Mouse (Mus musculus): Measurements from ENCODE around the gene Nudt14. TPM values are rescaled to one million over a fixed set of nuclear protein-coding genes. Genes with fewer than 3 reads are reported as not detected.

The Nudt14 gene
- polyA plus RNA-seq (2015; fragmentation: Nextera tagmentation; extraction: Ambion mirVana): 99.1 and 104 TPM in 2 replicates

DNA sequence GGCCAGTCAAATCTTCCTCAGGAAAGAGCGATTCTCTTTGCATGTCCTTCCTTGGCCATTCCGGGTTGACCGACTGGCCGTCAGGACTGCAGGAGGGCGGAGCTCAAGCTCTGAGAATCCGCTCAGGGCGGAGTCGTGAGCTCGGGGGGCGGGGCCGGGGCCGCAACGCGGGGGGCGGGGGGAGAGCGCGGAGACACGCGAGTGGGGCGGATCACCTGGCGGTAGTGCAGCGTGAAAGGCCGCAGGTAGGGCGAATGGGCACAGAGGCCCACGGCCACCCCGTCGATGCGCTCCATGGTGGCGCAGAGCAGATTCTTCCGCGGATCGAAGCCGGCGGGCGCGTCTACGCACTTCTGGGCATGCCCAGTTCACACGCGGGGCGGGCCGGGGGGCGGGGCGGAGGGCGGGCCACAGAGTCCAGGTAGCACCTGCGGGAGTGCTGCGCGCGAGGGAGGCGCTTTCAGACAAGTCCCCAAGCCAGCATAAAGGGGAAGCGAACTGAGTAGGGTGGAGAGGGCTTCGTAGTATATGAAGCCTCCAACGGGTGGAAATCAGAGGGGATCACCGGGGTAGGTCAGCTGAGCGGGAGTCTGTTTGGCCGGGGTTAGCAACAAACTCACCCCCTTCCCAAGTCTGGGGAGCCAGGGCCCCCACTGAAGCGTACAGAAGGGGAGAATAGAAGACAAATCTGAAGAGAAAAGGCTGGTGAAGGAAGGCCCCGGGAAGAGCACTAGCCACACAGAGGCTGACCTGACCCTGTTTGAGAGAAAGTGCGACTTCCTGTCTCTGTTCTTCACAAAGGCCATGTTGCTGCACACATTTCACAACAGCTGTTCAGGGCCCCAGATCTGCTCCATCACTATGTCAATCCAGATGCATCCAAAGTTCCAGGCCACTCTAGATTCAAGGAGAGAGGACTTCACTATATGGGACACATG lies at the start of gene Nudt14:
Gene Nudt14, minus strand, starts transcription at position 349 of the 938 bp plus-strand sequence.
- peak within 1 kb of the TSS; percentile 83 for H3K27ac ChIP-seq (ENCODE audit: low read length)
- H3K4me1 ChIP-seq (ENCODE audit: insufficient read depth, low read length): peaks cover 14% of the 10 kb centered on the region
- WGBS: 1% methylated on average over 55 of the region's 58 CpGs
- H3K27me3 ChIP-seq (ENCODE audit: insufficient read depth, low read length): no peaks in the 10 kb centered on the region
- H3K4me3 ChIP-seq (ENCODE audit: low read length): peak within 1 kb of the TSS; percentile 78
- H3K9ac ChIP-seq (replicated peaks; ENCODE audit: low read length): peak within 1 kb of the TSS; percentile 84
- peak within 1 kb of the TSS; percentile 71 for H3K4me2 ChIP-seq (replicated peaks; ENCODE audit: low read depth, low read length)
- H3K9me3 ChIP-seq (ENCODE audit: low read length): no peaks in the 10 kb centered on the region
- H3K36me3 ChIP-seq (ENCODE audit: insufficient read depth, low read length): no peaks in the 10 kb centered on the region
- peak; percentile 83 for ATAC-seq (ENCODE audit: low FRiP score, low TSS enrichment)

- no peak overlapping the region for H3K4me2 ChIP-seq (replicated peaks; ENCODE audit: low read depth, low read length)
- no peak overlapping the region for H3K27ac ChIP-seq (ENCODE audit: low read length)
- 95% methylated on average over 2 of the region's 2 CpGs for WGBS
- no peak overlapping the region for H3K4me3 ChIP-seq (ENCODE audit: low read length)
- H3K9me3 ChIP-seq (ENCODE audit: low read length): no peaks in the 10 kb centered on the region
- H3K4me1 ChIP-seq (ENCODE audit: insufficient read depth, low read length): peaks cover 5% of the 10 kb centered on the region; the same call in 1 of the 2 replicates
- H3K36me3 ChIP-seq (ENCODE audit: insufficient read depth, low read length): peaks cover 43% of the 10 kb centered on the region
- no peaks in the 10 kb centered on the region for H3K27me3 ChIP-seq (ENCODE audit: insufficient read depth, low read length)
- no peak overlapping the region for H3K9ac ChIP-seq (replicated peaks; ENCODE audit: low read length)
- ATAC-seq (ENCODE audit: low FRiP score, low TSS enrichment): no peak
Measured at GRCm38 (mm10) chr12:112991444-112991843, 49.5 kb upstream of the Nudt14 start.

GRCm38 (mm10) chr12:112990706-112991405 lies 48.9 kb upstream of the Nudt14 start:
- H3K9ac ChIP-seq (replicated peaks; ENCODE audit: low read length): no peak overlapping the region
- H3K4me1 ChIP-seq (ENCODE audit: insufficient read depth, low read length): peaks cover 5% of the 10 kb centered on the region; the same call in 1 of the 2 replicates
- 86% methylated on average over 5 of the region's 5 CpGs for WGBS
- H3K36me3 ChIP-seq (ENCODE audit: insufficient read depth, low read length): peaks cover 43% of the 10 kb centered on the region
- ATAC-seq (ENCODE audit: low FRiP score, low TSS enrichment): no peak
- no peaks in the 10 kb centered on the region for H3K27me3 ChIP-seq (ENCODE audit: insufficient read depth, low read length)
- no peaks in the 10 kb centered on the region for H3K9me3 ChIP-seq (ENCODE audit: low read length)
- no peak overlapping the region for H3K4me3 ChIP-seq (ENCODE audit: low read length)
- H3K4me2 ChIP-seq (replicated peaks; ENCODE audit: low read depth, low read length): no peak overlapping the region
- H3K27ac ChIP-seq (ENCODE audit: low read length): no peak overlapping the region

GRCm38 (mm10) chr12:112987877-112988276 lies 46.0 kb upstream of the Nudt14 start:
- no peaks in the 10 kb centered on the region for H3K27me3 ChIP-seq (ENCODE audit: insufficient read depth, low read length)
- 72% methylated on average over 6 of the region's 6 CpGs for WGBS
- peaks cover 3% of the 10 kb centered on the region; the same call in 1 of the 2 replicates for H3K4me1 ChIP-seq (ENCODE audit: insufficient read depth, low read length)
- no peak overlapping the region for H3K4me3 ChIP-seq (ENCODE audit: low read length)
- no peaks in the 10 kb centered on the region for H3K9me3 ChIP-seq (ENCODE audit: low read length)
- no peak overlapping the region for H3K27ac ChIP-seq (ENCODE audit: low read length)
- no peak overlapping the region for H3K4me2 ChIP-seq (replicated peaks; ENCODE audit: low read depth, low read length)
- H3K9ac ChIP-seq (replicated peaks; ENCODE audit: low read length): no peak overlapping the region
- ATAC-seq (ENCODE audit: low FRiP score, low TSS enrichment): no peak
- peaks cover 49% of the 10 kb centered on the region for H3K36me3 ChIP-seq (ENCODE audit: insufficient read depth, low read length)

DNA sequence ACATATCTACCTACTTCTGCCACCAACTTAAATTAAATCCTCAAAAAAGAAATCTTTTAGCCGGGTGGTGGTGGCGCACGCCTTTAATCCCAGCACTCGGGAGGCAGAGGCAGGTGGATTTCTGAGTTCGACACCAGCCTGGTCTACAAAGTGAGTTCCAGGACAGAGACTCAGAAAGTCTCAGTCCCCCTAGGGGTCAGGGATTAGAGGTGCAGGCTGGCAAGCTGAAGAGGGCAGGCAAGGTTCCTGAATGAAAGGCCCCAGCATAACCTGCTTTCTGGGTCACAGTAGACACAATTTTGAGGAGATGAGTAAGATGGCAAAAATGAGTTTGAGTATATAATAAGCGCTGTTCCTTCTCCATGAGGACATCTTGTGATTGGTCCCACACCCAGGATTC lies 43.4 kb upstream of the Nudt14 start:
- Histone ChIP-seq H3K36me3 (ENCODE audit: insufficient read depth, low read length) (peaks cover 54% of the 10 kb centered on the region), H3K27ac (ENCODE audit: low read length) (no peak overlapping the region), H3K9me3 (ENCODE audit: low read length) (no peaks in the 10 kb centered on the region), H3K9ac (replicated peaks; ENCODE audit: low read length) (no peak overlapping the region), H3K27me3 (ENCODE audit: insufficient read depth, low read length) (no peaks in the 10 kb centered on the region), H3K4me3 (ENCODE audit: low read length) (no peak overlapping the region), H3K4me2 (replicated peaks; ENCODE audit: low read depth, low read length) (no peak overlapping the region), H3K4me1 (ENCODE audit: insufficient read depth, low read length) (no peaks in the 10 kb centered on the region)
- no peak for ATAC-seq (ENCODE audit: low FRiP score, low TSS enrichment)
- WGBS: 93% methylated on average over 6 of the region's 6 CpGs

DNA sequence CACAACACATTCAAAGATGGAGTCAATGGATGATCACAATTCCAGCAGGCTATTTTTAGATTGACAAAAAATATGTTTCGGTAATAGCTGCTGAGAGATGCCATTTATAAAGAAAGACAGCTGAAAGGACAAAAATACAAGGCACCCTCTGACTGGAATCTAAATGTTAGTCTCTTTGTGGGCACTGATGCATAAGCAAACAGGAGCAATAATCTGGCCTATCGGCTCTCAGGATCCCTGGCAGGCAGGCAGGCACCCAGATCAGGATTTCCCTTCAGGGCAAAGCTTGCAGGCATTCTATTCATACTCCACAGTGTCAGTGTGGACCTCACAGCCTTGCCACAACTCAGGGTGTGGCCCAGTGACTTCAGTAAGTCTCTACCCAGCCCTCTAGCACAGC lies 40.1 kb upstream of the Nudt14 start:
- Histone ChIP-seq H3K27me3 (ENCODE audit: insufficient read depth, low read length) (no peaks in the 10 kb centered on the region), H3K9ac (replicated peaks; ENCODE audit: low read length) (no peak overlapping the region), H3K9me3 (ENCODE audit: low read length) (no peaks in the 10 kb centered on the region), H3K27ac (ENCODE audit: low read length) (no peak overlapping the region), H3K36me3 (ENCODE audit: insufficient read depth, low read length) (peaks cover 59% of the 10 kb centered on the region), H3K4me3 (ENCODE audit: low read length) (no peak overlapping the region), H3K4me1 (ENCODE audit: insufficient read depth, low read length) (peaks cover 4% of the 10 kb centered on the region), H3K4me2 (replicated peaks; ENCODE audit: low read depth, low read length) (no peak overlapping the region)
- 93% methylated on average over 2 of the region's 2 CpGs for WGBS
- ATAC-seq (ENCODE audit: low FRiP score, low TSS enrichment): no peak

GRCm38 (mm10) chr12:112977156-112977555 lies 35.2 kb upstream of the Nudt14 start:
- Histone ChIP-seq H3K4me1 (ENCODE audit: insufficient read depth, low read length) (peaks cover 12% of the 10 kb centered on the region), H3K9me3 (ENCODE audit: low read length) (no peaks in the 10 kb centered on the region), H3K27me3 (ENCODE audit: insufficient read depth, low read length) (no peaks in the 10 kb centered on the region), H3K27ac (ENCODE audit: low read length) (peak overlapping the region; percentile 94), H3K9ac (replicated peaks; ENCODE audit: low read length) (peak overlapping the region; percentile 86), H3K36me3 (ENCODE audit: insufficient read depth, low read length) (peaks cover 54% of the 10 kb centered on the region), H3K4me2 (replicated peaks; ENCODE audit: low read depth, low read length) (peak overlapping the region; percentile 84), H3K4me3 (ENCODE audit: low read length) (peak overlapping the region; percentile 74)
- no peak; the same call in 1 of the 2 replicates for ATAC-seq (ENCODE audit: low FRiP score, low TSS enrichment)
- 46% methylated on average over 12 of the region's 12 CpGs for WGBS

GRCm38 (mm10) chr12:112976371-112977073 lies 34.6 kb upstream of the Nudt14 start, which contains the start of gene Btbd6:
Gene Btbd6, plus strand, starts transcription at chr12:112976482.
- Histone ChIP-seq H3K27me3 (ENCODE audit: insufficient read depth, low read length) (no peaks in the 10 kb centered on the region), H3K4me1 (ENCODE audit: insufficient read depth, low read length) (peaks cover 12% of the 10 kb centered on the region), H3K9me3 (ENCODE audit: low read length) (no peaks in the 10 kb centered on the region), H3K27ac (ENCODE audit: low read length) (peak within 1 kb of the TSS; percentile 94), H3K9ac (replicated peaks; ENCODE audit: low read length) (peak within 1 kb of the TSS; percentile 86), H3K4me2 (replicated peaks; ENCODE audit: low read depth, low read length) (peak within 1 kb of the TSS; percentile 84), H3K4me3 (ENCODE audit: low read length) (peak within 1 kb of the TSS; percentile 74), H3K36me3 (ENCODE audit: insufficient read depth, low read length) (peaks cover 58% of the 10 kb centered on the region)
- peak; percentile 96 for ATAC-seq (ENCODE audit: low FRiP score, low TSS enrichment)
- under 1% methylated on average over 64 of the region's 80 CpGs for WGBS

GRCm38 (mm10) chr12:112974736-112975135 lies 32.8 kb upstream of the Nudt14 start:
- Histone ChIP-seq H3K4me2 (replicated peaks; ENCODE audit: low read depth, low read length) (no peak overlapping the region), H3K36me3 (ENCODE audit: insufficient read depth, low read length) (peaks cover 57% of the 10 kb centered on the region), H3K4me1 (ENCODE audit: insufficient read depth, low read length) (peaks cover 17% of the 10 kb centered on the region), H3K9ac (replicated peaks; ENCODE audit: low read length) (no peak overlapping the region), H3K27ac (ENCODE audit: low read length) (no peak overlapping the region), H3K27me3 (ENCODE audit: insufficient read depth, low read length) (no peaks in the 10 kb centered on the region), H3K9me3 (ENCODE audit: low read length) (no peaks in the 10 kb centered on the region), H3K4me3 (ENCODE audit: low read length) (no peak overlapping the region)
- no peak for ATAC-seq (ENCODE audit: low FRiP score, low TSS enrichment)
- WGBS: 94% methylated on average over 9 of the region's 9 CpGs
